In genomic region chr4:57181538-57181937, GRCm38 (mm10) we compare ENCODE assay signal across 9 mouse cellular contexts. TPM values are rescaled to one million over a fixed set of nuclear protein-coding genes. Genes with fewer than 3 reads are reported as not detected.
DNase-seq lines count a peak whose midpoint lies in the region; TF ChIP-seq lines count a peak whose summit lies in the region.
"Had no signal": no experiment of that assay in that cellular context is flagged by ENCODE, and none has a peak within 500 bp of the region (broad histone marks: within the 10 kb centered on the region; RNA-seq: fewer than 3 reads in every experiment).

No protein-coding gene starts in this region.

- DNase-seq in gastrocnemius, adult 2 months, result peak; percentile 45
- no peak for DNase-seq in gastrocnemius, postnatal 4 days (ENCODE audit: low spot score in 2 of 2)
- peak; percentile 18 for DNase-seq in retina, embryonic 14.5 days (ENCODE audit: low spot score)
- no peak for DNase-seq in retina, postnatal 1 day
- DNase-seq in cerebellum, postnatal 14 days, result peak; percentile 70 to 75
- no peak for DNase-seq in frontal cortex, postnatal 14 days (ENCODE audit: low spot score in 2 of 2)
- DNase-seq in ovary, postnatal 36 days (ENCODE audit: low spot score), result no peak

- H3K27ac ChIP-seq in gastrocnemius, adult 2 months, result no peak overlapping the region
- H3K27ac ChIP-seq in small intestine, adult 2 months (ENCODE audit: insufficient read depth, low read depth, low read length), result no peak overlapping the region
- H3K27ac ChIP-seq: forebrain, embryonic 13.5 days had no signal

- H3K4me3 ChIP-seq in gastrocnemius, adult 2 months, result no peak overlapping the region
- no peak overlapping the region for H3K4me3 ChIP-seq in small intestine, adult 2 months (ENCODE audit: low read depth, low read length)
- H3K4me3 ChIP-seq: forebrain, embryonic 13.5 days had no signal

- WGBS in small intestine, adult 2 months, result 50% methylated on average over 1 of the region's 1 CpGs

- H3K36me3 ChIP-seq in small intestine, adult 2 months (ENCODE audit: control insufficient read depth, insufficient read depth, low read length), result no peaks in the 10 kb centered on the region

- intact Hi-C loops in gastrocnemius, adult 2 months (cut with DNase I), result loop anchor here (2.0 kb wide), 2 partner anchors 29 to 163 kb away; no protein-coding TSS in a partner anchor

- no peak for TF ChIP-seq POLR2A in small intestine, adult 2 months (IDR thresholded peaks at IDR 0.05; ENCODE audit: low read depth, low read length)

- TF ChIP-seq CTCF in gastrocnemius, adult 2 months (IDR thresholded peaks at IDR 0.05), result peak; percentile 65
- peak; percentile 29; the same call in 1 of the 2 replicates for TF ChIP-seq CTCF in small intestine, adult 2 months (IDR thresholded peaks at IDR 0.05; ENCODE audit: extremely low read depth, insufficient read length, insufficient replicate concordance, low read depth, low read length)

- H3K4me1 ChIP-seq in small intestine, adult 2 months (ENCODE audit: control insufficient read depth, insufficient read depth, insufficient read length, low read length), result peaks cover 7% of the 10 kb centered on the region
- H3K4me1 ChIP-seq: forebrain, embryonic 13.5 days had no signal

- no peaks in the 10 kb centered on the region for H3K27me3 ChIP-seq in small intestine, adult 2 months (ENCODE audit: control insufficient read depth, insufficient read depth, low read length)
- H3K27me3 ChIP-seq: forebrain, embryonic 13.5 days had no signal

RNA-seq across cellular contexts. Expression of gene Epb41l4b, which starts 38.3 kb away (rescaled TPM):
- 1 to 10 TPM; 2.5 to 3.1 TPM for total RNA-seq in gastrocnemius, adult 2 months (2021)
- 10 to 100 TPM; 14.7 to 16.3 TPM for total RNA-seq in gastrocnemius, postnatal 4 days (2021)
- polyA plus RNA-seq in small intestine, adult 2 months (2012; rRNA removed), result 32.6 and 81.4 TPM in 2 replicates

Comparison
In these comparisons a context has a peak if more than half of its experiments do, and no peak if none do; other contexts are left out.
1. DNase-seq: peak in gastrocnemius, adult 2 months (single experiment), retina, embryonic 14.5 days (single experiment) and cerebellum, postnatal 14 days (2 of 2); none in gastrocnemius, postnatal 4 days (0 of 2), retina, postnatal 1 day (single experiment), frontal cortex, postnatal 14 days (0 of 2) and ovary, postnatal 36 days (single experiment).